Mouse (Mus musculus) bone marrow macrophage, adult 2 months (primary cell): Measurements from ENCODE around the gene Art4.

Experiments
- CTCF ChIP-seq: IDR thresholded peaks from 2 replicates; pipeline ENCODE4 v1.5.1; 2012; ENCODE audit warnings: low read depth, mild to moderate bottlenecking, low read length, moderate library complexity
- POLR2A ChIP-seq: IDR thresholded peaks from 2 replicates; pipeline ENCODE4 v1.6.1; 2012; ENCODE audit warnings: mild to moderate bottlenecking, low read depth, low read length, borderline replicate concordance

DNA sequence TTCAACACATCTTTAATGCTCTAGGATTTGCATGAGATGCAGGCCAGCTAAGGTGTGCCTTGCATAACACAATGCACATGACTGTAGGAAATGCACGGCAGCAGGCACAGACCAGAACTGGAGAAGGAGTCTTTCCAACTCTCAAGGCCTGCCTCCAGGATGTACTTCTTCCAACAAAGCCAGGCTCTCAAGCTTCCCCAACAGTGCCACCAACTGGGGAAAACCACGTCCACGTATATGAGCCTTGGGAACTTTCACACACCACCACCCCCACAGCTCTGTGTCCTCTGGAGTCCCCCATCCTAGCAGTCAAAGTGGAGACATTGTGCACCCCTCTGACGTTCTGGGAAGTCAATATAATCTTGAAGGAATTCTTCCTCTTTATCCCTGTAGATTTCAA lies 44.4 kb downstream of the Art4 start:
- TF ChIP-seq POLR2A (no peak), CTCF (no peak)
